Mouse (Mus musculus) cortical plate, adult 2 months (tissue): Measurements from ENCODE around the gene Ntm. TPM values are rescaled to one million over a fixed set of nuclear protein-coding genes. Genes with fewer than 3 reads are reported as not detected.

ENCODE experiments used
- H3K27ac ChIP-seq: fragments of 200-500 bp; 2 replicates; pipeline ENCODE4 v1.5.1; 2012; ENCODE audit warnings: low read length, control low read depth, inconsistent platforms; ENCODE audit not compliant: insufficient read depth
- H3K4me1 ChIP-seq: fragments of 200-500 bp; 2 replicates; pipeline ENCODE4 v1.6.1; 2011; ENCODE audit warnings: low read length; ENCODE audit not compliant: control insufficient read depth, insufficient read depth
- H3K4me3 ChIP-seq: fragments of 200-500 bp; 2 replicates; pipeline ENCODE4 v1.5.1; 2011; ENCODE audit warnings: mild to moderate bottlenecking, low read length, control low read depth; ENCODE audit not compliant: insufficient read depth
- CTCF ChIP-seq: fragments of 200-500 bp; IDR thresholded peaks from 2 replicates; pipeline ENCODE4 v1.5.1; 2011; ENCODE audit warnings: mild to moderate bottlenecking, control low read depth, low read length; ENCODE audit not compliant: insufficient read depth; ENCODE audit errors: extremely low read depth
- POLR2A ChIP-seq: fragments of 200-500 bp; IDR thresholded peaks from 2 replicates; pipeline ENCODE4 v1.6.1; 2011; ENCODE audit warnings: mild to moderate bottlenecking, low read length, control low read depth; ENCODE audit not compliant: insufficient read depth; ENCODE audit errors: extremely low read depth
- polyA plus RNA-seq: library from polyadenylated mRNA; depleted of rRNA; stranded (reverse); fragments of >200 nt; gene quantifications from 2 replicates; pipeline ENCODE4 v1.2.3, GENCODE M21; 2012

Gene Ntm
- polyA plus RNA-seq, 1 experiment, result 169 TPM

DNA sequence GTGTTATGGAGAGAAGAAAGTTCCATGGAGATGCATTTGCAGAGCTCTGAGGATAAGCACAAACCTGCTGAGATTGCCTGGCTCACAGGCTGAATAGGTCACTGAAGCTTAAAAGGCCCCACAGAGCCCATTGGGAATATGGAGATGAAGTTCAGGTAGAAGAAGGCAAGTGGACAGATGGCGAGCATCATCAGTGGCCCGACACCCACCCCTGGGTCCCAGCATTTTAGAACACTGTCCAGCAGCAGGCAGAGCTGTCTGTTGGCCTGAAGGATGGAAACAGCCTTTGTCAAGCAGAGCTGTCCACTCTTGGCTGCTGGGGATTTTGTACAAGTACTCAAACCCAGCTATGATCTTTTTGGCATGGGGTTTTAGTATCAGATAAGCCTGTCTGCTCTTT is 722.1 kb downstream of the Ntm start:
- no peak overlapping the region for H3K4me3 ChIP-seq
- H3K4me1 ChIP-seq, result peaks cover 9% of the 10 kb centered on the region
- TF ChIP-seq POLR2A, result no peak
- TF ChIP-seq CTCF, result no peak
- no peak overlapping the region for H3K27ac ChIP-seq

DNA sequence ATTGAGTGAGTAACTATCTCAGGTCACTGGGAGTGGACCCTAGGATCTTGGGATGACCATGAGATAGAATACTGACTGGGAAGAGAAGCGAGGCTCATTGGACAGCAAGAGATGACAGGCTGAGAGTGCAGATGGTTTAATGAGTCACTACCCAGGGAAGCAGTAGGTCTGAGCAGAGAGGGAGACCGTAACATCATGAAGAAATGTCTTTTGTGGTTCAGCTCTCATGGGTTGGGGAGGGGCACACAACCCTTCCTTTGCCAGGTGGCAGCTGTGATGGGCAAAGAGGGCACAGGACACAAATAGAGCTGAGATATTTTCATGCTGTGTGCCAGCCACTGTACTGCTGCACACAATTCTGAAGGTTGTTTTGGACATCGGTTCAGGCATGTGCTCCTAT is 724.0 kb downstream of the Ntm start:
- no peak overlapping the region for H3K4me3 ChIP-seq
- TF ChIP-seq POLR2A (no peak), CTCF (no peak)
- H3K4me1 ChIP-seq, result peaks cover 7% of the 10 kb centered on the region
- H3K27ac ChIP-seq, result no peak overlapping the region

DNA sequence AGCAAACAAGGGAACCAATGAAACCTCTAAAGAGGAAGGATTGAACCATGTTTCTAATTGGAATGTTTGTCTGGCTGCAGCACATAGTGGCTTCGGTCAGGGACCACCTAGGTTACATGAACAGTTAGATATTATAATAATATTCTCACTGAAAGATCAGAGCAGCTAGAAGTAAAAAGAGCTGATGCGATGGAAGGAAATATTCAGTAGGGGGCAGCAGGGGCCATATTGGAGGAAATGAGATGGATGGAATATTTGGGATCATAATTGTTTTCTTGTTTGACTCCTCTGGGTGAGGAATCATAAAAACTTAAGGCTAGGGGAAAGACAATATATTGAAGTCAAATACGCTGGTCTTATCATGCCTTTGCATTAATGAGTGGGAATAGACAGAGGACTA is 726.2 kb downstream of the Ntm start:
- no peak for TF ChIP-seq POLR2A
- no peak for TF ChIP-seq CTCF
- no peak overlapping the region for H3K27ac ChIP-seq
- no peak overlapping the region for H3K4me3 ChIP-seq
- H3K4me1 ChIP-seq, result peaks cover 2% of the 10 kb centered on the region; the same call in 1 of the 2 replicates

DNA sequence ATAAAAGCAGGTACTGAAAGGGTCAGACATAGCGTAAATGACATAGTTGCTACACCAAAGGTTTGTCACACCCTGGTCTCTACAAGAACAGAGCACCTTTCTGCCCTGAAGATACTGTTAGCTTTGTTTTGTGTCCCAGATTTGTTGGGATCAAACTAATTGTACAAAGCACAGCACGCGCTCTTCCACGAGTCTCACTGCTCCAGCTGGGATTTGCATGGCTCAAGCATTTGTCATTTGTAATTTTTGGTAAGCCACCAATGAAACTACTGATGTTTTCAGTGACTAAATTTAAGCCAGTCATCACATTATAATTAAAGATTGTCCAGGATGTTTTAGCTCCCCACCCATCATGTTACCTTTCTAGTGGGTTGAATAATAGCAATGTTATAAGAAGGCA is 735.2 kb downstream of the Ntm start:
- no peak overlapping the region for H3K4me3 ChIP-seq
- H3K4me1 ChIP-seq, result no peaks in the 10 kb centered on the region; the same call in 1 of the 2 replicates
- TF ChIP-seq CTCF (no peak), POLR2A (no peak)
- H3K27ac ChIP-seq, result no peak overlapping the region

DNA sequence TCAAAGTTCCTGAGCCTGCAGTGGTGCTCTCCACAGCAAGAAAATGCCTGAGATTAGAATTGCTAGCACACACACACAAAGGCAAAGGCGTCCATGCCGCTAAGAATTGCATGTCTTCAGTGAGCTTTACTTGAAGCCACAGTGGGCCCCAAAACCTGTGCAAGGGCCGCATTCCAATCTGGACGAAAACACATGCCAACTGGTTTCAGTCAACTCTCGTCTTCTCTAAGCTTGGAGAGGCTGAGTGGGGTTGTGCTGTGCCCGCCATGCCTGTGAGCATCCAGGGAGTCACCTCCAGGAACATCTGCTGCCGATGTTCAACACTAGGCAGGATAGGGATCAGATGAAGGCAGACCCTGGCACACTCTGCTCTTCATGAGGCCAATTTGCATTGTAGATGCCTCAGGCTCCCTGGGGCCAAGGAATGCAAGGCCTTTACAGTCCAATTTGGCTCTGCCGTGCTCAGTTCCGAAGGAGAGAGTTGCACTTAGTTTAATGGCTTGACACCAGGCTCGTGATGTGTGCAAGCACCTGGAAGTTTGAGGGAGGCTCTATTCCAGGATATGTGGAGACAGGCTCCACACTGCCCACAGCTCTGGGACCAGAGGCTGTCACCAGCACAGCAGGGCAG is 739.9 kb downstream of the Ntm start:
- Histone ChIP-seq H3K4me3 (no peak overlapping the region), H3K27ac (no peak overlapping the region), H3K4me1 (peaks cover 1% of the 10 kb centered on the region)
- TF ChIP-seq POLR2A (no peak), CTCF (no peak)

DNA sequence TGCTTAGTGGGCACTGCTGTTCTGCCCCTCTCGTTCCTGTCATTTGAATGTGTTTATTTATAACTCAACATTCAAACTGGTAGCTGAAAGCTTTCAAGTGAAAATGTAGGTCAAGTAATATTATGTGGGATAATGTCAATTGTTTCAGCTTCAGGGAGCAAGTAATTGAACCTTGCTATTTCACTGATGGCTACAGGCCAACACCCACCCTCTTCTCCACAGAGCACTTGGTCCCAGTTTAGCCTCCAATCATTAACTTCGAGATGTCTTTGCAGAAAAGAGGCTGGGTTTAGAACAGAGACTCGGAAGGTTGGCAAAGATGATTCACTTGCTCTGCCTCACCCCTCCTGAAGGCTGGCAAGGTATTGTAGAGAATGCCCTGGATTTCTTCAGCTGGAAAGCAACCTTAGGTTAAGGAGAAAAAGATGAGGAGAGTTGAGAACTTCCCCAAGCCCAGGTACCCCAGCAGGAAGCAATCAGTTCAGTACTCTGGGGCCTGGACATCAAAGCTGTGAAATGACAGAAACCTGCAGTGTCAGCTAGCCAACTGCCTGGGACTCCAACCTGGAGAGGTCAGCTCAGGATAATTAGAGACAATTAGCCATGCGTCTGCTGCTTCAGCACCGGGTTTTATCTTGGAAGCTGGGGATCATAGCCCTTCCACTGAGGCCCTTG is 741.9 kb downstream of the Ntm start:
- Histone ChIP-seq H3K4me1 (peaks cover 3% of the 10 kb centered on the region), H3K27ac (no peak overlapping the region)

DNA sequence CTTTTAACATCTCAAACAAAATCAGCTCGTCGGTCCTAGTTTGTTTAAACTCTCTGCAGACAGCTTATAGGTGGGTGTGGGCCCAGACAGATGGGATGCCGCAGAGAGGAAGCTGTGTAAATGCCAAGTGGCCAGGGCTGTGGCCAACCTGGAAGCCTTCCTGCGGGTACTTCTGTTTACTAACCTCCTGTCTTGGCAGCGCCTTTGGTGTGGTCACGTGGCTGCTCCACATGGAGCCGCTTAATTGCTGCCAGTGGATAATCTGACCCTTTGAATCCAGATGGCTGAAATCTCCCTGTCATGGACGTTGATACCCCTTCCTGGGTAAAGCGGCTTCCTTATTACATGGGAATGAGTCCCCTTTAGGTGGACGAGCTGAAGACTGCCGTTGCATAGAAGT is 742.4 kb downstream of the Ntm start:
- no peak overlapping the region for H3K27ac ChIP-seq
- TF ChIP-seq POLR2A (no peak), CTCF (no peak)
- peaks cover 3% of the 10 kb centered on the region for H3K4me1 ChIP-seq
- no peak overlapping the region for H3K4me3 ChIP-seq

More for the DNA sequence above, 741.9 kb downstream of the Ntm start:
- TF ChIP-seq POLR2A (no peak), CTCF (no peak)
- no peak overlapping the region for H3K4me3 ChIP-seq

DNA sequence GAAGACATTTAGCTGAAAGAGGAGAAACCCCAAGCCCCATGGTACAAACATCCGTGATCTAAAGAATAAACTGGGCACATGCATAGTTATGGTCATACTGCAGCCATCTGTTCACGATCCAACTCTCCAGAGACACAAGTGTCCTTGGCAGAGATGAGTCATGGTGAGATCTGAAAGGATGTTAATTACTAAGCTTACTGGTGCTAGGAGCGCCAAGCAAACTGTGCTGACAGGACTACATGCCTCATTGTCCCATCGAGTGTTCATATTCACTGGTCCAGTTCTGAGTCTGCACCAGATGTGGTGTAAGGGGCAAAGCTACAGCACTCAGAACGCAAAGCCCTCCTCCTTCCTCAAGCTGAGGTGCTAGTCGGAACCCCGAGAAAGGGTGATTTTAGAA is 745.0 kb downstream of the Ntm start:
- peaks cover 3% of the 10 kb centered on the region for H3K4me1 ChIP-seq
- no peak overlapping the region for H3K27ac ChIP-seq
- no peak for TF ChIP-seq CTCF
- no peak overlapping the region for H3K4me3 ChIP-seq

DNA sequence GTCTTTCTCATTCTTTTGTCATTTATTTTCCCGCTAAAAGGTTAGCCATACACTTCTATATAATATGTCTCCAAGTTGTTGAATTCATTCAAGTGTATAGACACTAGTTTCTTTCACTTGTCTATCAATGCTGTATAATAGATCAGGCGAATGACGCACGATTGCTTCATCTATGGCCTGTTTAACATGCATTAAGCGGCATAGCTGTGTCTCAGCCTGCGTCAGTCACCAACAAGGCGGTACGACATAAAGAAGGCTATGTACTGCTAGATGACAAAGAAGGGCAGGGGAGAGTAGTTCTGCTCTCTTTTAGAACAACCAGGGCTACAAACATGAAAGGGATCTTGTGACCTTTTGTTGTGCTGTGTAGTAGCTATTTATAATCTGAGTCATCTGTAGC is 746.4 kb downstream of the Ntm start:
- H3K4me3 ChIP-seq, result no peak overlapping the region
- H3K4me1 ChIP-seq, result peaks cover 3% of the 10 kb centered on the region
- no peak for TF ChIP-seq CTCF
- TF ChIP-seq POLR2A, result no peak
- no peak overlapping the region for H3K27ac ChIP-seq

DNA sequence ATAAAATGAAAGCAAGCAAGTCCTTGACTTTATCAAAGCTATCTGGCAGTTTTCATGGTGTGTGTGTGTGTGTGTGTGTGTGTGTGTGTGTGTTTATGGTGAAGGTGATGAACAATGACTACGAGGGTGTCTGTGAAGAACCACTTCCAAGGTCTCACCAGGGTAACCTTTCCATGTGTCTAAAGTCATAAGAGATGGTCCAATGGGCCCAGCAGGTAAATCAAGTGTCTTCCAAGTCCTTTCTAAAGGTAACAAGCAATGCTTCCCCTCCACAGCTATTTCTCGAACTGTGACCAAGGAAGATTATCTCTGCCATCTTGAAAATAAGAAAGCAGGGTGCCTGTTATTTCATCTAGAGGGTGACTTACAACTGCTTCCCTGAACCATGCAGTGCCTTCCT is 747.1 kb downstream of the Ntm start:
- H3K27ac ChIP-seq, result no peak overlapping the region
- peaks cover 5% of the 10 kb centered on the region for H3K4me1 ChIP-seq
- no peak overlapping the region for H3K4me3 ChIP-seq
- TF ChIP-seq CTCF (no peak), POLR2A (no peak)
